Mouse (Mus musculus) small intestine, adult 2 months (tissue): ENCODE results near the gene Gpsm1. TPM values are rescaled to one million over a fixed set of nuclear protein-coding genes. Genes with fewer than 3 reads are reported as not detected.

ENCODE experiments used
- H3K27ac ChIP-seq: fragments of 200-500 bp; 2 replicates; pipeline ENCODE4 v1.5.1; 2012; ENCODE audit warnings: low read depth, low read length, control low read depth, inconsistent platforms; ENCODE audit not compliant: insufficient read depth
- H3K27me3 ChIP-seq: fragments of 200-500 bp; 2 replicates; pipeline ENCODE4 v1.6.1; 2012; ENCODE audit warnings: mild to moderate bottlenecking, moderate library complexity, low read length, inconsistent platforms; ENCODE audit not compliant: control insufficient read depth, insufficient read depth
- H3K36me3 ChIP-seq: fragments of 200-500 bp; 2 replicates; pipeline ENCODE4 v1.6.1; 2012; ENCODE audit warnings: mild to moderate bottlenecking, low read length, control low read depth, inconsistent platforms; ENCODE audit not compliant: control insufficient read depth, insufficient read depth
- H3K4me1 ChIP-seq: fragments of 200-500 bp; 2 replicates; pipeline ENCODE4 v1.6.1; 2012; ENCODE audit warnings: low read length, inconsistent platforms, mixed read lengths; ENCODE audit not compliant: control insufficient read depth, insufficient read depth, insufficient read length
- H3K4me3 ChIP-seq: fragments of 200-500 bp; 2 replicates; pipeline ENCODE4 v1.5.1; 2012; ENCODE audit warnings: low read depth, mild to moderate bottlenecking, control low read depth, inconsistent platforms, low read length, moderate library complexity
- CTCF ChIP-seq: fragments of 200-500 bp; IDR thresholded peaks from 2 replicates; pipeline ENCODE4 v1.5.1; 2012; ENCODE audit warnings: low read depth, mild to moderate bottlenecking, control low read depth, inconsistent platforms, low read length, moderate library complexity, mixed read lengths; ENCODE audit not compliant: insufficient replicate concordance, insufficient read length; ENCODE audit errors: extremely low read depth
- POLR2A ChIP-seq: fragments of 200-500 bp; IDR thresholded peaks from 2 replicates; pipeline ENCODE4 v1.6.1; 2012; ENCODE audit warnings: low read depth, mild to moderate bottlenecking, control low read depth, inconsistent platforms, low read length, moderate library complexity
- WGBS: fragments of 180-500 bp; shearing (Covaris S2); methylation state at CpG from one replicate; pipeline ENCODE4 v1.1.7; 2018; 5-methylcytosine and 5-hydroxymethylcytosine counted together
- polyA plus RNA-seq: library from polyadenylated mRNA; depleted of rRNA; stranded (reverse); fragments of >200 nt; gene quantifications from 2 replicates; pipeline ENCODE4 v1.2.3, GENCODE M21; 2012

The Gpsm1 gene
- polyA plus RNA-seq, 1 experiment: 7.1 TPM

GRCm38 (mm10) chr2:26325386-26326181, 10.3 kb downstream of the Gpsm1 start:
- Histone ChIP-seq H3K36me3 (no peaks in the 10 kb centered on the region), H3K4me1 (no peaks in the 10 kb centered on the region), H3K4me3 (no peak overlapping the region), H3K27me3 (no peaks in the 10 kb centered on the region), H3K27ac (no peak overlapping the region)
- TF ChIP-seq CTCF: peak; percentile 89
- no peak for TF ChIP-seq POLR2A
- 62% methylated on average over 15 of the region's 15 CpGs for WGBS

DNA sequence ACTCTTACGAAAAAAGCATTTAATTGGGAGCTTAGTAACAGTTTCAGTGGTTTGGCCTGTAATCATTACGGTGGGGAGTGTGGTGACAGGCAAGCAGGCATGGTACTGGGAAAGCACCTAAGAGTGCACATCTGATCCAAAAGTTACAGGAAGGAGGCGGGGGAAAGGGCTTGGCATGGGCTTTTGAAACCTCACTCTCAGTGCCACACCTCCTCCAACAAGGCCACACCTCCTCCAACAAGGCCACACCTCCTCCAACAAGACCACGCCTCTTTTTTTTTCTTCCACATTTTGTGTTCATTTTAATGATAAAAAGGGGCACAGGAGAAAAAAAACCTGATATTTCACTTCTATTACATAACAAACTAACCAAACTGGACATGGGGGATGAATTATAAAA, 12.5 kb downstream of the Gpsm1 start:
- no peaks in the 10 kb centered on the region for H3K27me3 ChIP-seq
- no peaks in the 10 kb centered on the region for H3K36me3 ChIP-seq
- 69% methylated on average over 4 of the region's 4 CpGs for WGBS
- H3K27ac ChIP-seq: no peak overlapping the region
- H3K4me3 ChIP-seq: no peak overlapping the region
- TF ChIP-seq CTCF (no peak), POLR2A (no peak)
- H3K4me1 ChIP-seq: no peaks in the 10 kb centered on the region

DNA sequence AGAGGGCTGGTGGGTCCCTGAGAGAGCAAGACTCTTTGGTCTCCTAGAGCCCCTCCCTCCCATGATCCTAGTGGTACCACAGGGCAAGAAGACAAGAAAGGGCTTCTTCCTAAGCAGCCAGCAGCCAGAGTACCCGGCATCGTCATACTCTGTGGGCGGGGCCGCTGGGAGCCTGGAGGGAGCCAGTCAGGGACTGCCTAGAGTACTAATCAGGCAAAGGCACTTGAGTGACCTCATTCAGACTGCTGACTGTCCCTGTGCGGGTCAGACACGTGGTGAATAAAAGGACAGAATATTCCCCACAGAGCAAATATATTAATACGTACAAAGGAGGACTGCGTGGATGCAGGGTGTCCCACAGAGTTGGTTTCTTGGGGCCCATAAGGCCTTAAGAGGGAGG, 14.1 kb downstream of the Gpsm1 start:
- Histone ChIP-seq H3K36me3 (no peaks in the 10 kb centered on the region), H3K4me3 (no peak overlapping the region)
- WGBS: 52% methylated on average over 8 of the region's 8 CpGs

GRCm38 (mm10) chr2:26330056-26330468, 14.7 kb downstream of the Gpsm1 start:
- Histone ChIP-seq H3K36me3 (no peaks in the 10 kb centered on the region), H3K4me1 (no peaks in the 10 kb centered on the region), H3K4me3 (no peak overlapping the region), H3K27me3 (no peaks in the 10 kb centered on the region), H3K27ac (no peak overlapping the region)
- TF ChIP-seq POLR2A: no peak
- no peak for TF ChIP-seq CTCF
- WGBS: 94% methylated on average over 4 of the region's 4 CpGs

More for the DNA sequence above, 14.1 kb downstream of the Gpsm1 start:
- Histone ChIP-seq H3K4me1 (no peaks in the 10 kb centered on the region), H3K27me3 (no peaks in the 10 kb centered on the region), H3K27ac (no peak overlapping the region)
- no peak for TF ChIP-seq POLR2A
- TF ChIP-seq CTCF: no peak

- no peak overlapping the region for H3K27ac ChIP-seq
- H3K36me3 ChIP-seq: no peaks in the 10 kb centered on the region
- no peaks in the 10 kb centered on the region for H3K27me3 ChIP-seq
- H3K4me3 ChIP-seq: no peak overlapping the region
- no peaks in the 10 kb centered on the region for H3K4me1 ChIP-seq
- 77% methylated on average over 6 of the region's 6 CpGs for WGBS
- no peak for TF ChIP-seq CTCF
- TF ChIP-seq POLR2A: no peak
Observed at GRCm38 (mm10) chr2:26330702-26331101, 15.4 kb downstream of the Gpsm1 start.

DNA sequence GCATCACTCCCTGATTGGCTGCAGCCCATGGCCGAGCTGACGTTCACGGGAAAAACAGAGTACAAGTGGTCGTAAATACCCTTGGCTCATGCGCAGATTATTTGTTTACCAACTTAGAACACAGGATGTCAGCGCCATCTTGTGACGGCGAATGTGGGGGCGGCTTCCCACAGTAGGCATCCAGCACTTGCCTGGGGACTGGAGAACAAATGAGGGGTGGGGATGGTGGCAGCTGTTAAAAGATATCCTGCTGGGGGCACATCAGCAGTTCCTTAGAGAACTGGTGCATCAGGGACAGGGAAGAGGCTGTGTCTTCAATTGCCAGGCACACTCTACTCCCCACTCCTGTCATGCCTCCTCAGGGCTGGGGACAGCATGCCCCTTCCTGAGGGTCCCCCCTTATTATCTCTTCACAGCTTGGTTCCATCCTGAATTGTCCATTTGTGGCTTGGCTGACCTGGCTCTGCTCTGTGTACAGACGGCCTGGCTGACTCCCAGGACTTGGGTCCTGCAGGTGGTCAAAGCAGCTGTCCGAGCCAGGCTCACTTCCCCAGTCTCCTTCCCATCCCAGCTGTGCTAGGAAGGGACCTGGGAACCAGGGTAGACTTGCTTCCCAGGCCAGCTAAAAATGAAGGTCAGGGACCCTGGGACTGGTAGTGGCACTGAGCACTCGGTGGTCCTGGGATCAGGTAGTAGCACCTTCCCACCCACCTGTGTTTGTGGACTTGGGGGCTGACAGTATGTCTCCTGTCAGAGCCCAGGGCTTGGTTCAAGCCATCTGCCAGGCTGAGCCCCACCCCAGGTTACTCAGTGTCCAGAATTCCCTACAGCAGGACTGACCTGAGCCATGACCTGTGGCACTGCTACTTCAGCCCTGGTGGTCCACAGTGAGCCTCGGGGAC, 23.2 kb downstream of the Gpsm1 start:
- 65% methylated on average over 9 of the region's 13 CpGs for WGBS

GRCm38 (mm10) chr2:26339204-26339551, 23.9 kb downstream of the Gpsm1 start:
- no peaks in the 10 kb centered on the region for H3K36me3 ChIP-seq
- H3K4me1 ChIP-seq: peaks cover 17% of the 10 kb centered on the region
- H3K4me3 ChIP-seq: no peak overlapping the region
- no peaks in the 10 kb centered on the region for H3K27me3 ChIP-seq
- TF ChIP-seq CTCF (no peak), POLR2A (no peak)
- WGBS: 24% methylated on average over 5 of the region's 5 CpGs
- H3K27ac ChIP-seq: no peak overlapping the region

More for the DNA sequence above, 23.2 kb downstream of the Gpsm1 start:
- Histone ChIP-seq H3K4me3 (no peak overlapping the region), H3K36me3 (no peaks in the 10 kb centered on the region), H3K4me1 (peaks cover 17% of the 10 kb centered on the region), H3K27ac (no peak overlapping the region), H3K27me3 (no peaks in the 10 kb centered on the region)
- TF ChIP-seq POLR2A (no peak), CTCF (no peak)
